ENCODE assay signal across 12 mouse cellular contexts in the genomic region with DNA sequence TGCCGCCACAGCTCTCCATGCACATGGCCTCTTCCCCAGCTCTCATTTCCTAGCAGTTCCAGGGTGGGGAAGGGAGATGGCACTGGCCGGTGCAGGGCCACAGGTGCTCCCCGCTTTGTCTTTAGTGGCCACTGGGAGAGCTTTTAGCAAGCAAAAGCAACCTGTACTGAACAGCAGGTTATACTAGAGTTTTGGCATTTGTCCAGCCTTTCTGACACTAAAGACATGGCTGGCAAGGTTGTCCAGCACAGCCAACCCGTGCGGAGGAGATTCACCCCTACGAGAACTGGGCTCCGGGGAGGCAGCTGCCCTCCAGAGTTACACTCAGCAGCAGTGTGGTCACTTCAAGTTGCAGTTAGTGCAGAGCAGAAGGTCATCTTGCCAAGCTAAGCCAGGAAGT.
"Had no signal": no experiment of that assay in that cellular context is flagged by ENCODE, and none has a peak within 500 bp of the region (broad histone marks: within the 10 kb centered on the region; RNA-seq: fewer than 3 reads in every experiment).

No protein-coding gene starts in this region.

- ATAC-seq: liver, postnatal 0 days; midbrain, embryonic 16.5 days had no signal

- H3K36me3 ChIP-seq: liver, embryonic 13.5 days; lung, embryonic 15.5 days had no signal

- H3K9ac ChIP-seq: limb, embryonic 12.5 days; liver, embryonic 13.5 days; liver, postnatal 0 days; lung, embryonic 15.5 days had no signal

- H3K9me3 ChIP-seq: limb, embryonic 12.5 days; liver, embryonic 13.5 days; lung, embryonic 15.5 days; megakaryocyte, embryonic 14.5 days had no signal

- H3K4me3 ChIP-seq: limb, embryonic 12.5 days; liver, embryonic 13.5 days; lung, embryonic 15.5 days; megakaryocyte, embryonic 14.5 days had no signal

- H3K27ac ChIP-seq: limb, embryonic 12.5 days; liver, embryonic 13.5 days; lung, embryonic 15.5 days had no signal

- H3K27me3 ChIP-seq: limb, embryonic 12.5 days; liver, embryonic 13.5 days; lung, embryonic 15.5 days; megakaryocyte, embryonic 14.5 days had no signal

- H3K4me2 ChIP-seq: limb, embryonic 12.5 days; liver, embryonic 13.5 days; lung, embryonic 15.5 days; midbrain, embryonic 11.5 days had no signal

- DNase-seq: kidney, postnatal 14 days; liver; liver, embryonic 13.5 days; liver, postnatal 0 days; lung, postnatal 14 days; right cerebral cortex, postnatal 14 days; thymus, postnatal 36 days had no signal

- H3K4me1 ChIP-seq: limb, embryonic 12.5 days had no signal
